Mouse (Mus musculus) kidney, embryonic 15.5 days (tissue): Measurements from ENCODE around the gene Npy. TPM values are rescaled to one million over a fixed set of nuclear protein-coding genes. Genes with fewer than 3 reads are reported as not detected.

ENCODE experiments used
- ATAC-seq: fragments of 200-750 bp; cut with Nextera tagmentation; replicated peaks from 2 replicates; pipeline ENCODE4 v1.8.0; 2017; ENCODE audit warnings: moderate TSS enrichment; ENCODE audit not compliant: low FRiP score
- H3K27ac ChIP-seq: fragments of 300-500 bp; sonication (generic); 2 replicates; pipeline ENCODE4 v1.5.1; 2015; ENCODE audit warnings: mild to moderate bottlenecking, inconsistent platforms
- H3K27me3 ChIP-seq: fragments of 300-500 bp; sonication (generic); 2 replicates; pipeline ENCODE4 v1.6.1; 2015; ENCODE audit warnings: inconsistent platforms
- H3K36me3 ChIP-seq: fragments of 300-500 bp; sonication (generic); 2 replicates; pipeline ENCODE4 v1.6.1; 2015; ENCODE audit warnings: inconsistent platforms
- H3K4me1 ChIP-seq: fragments of 300-500 bp; sonication (generic); 2 replicates; pipeline ENCODE4 v1.6.1; 2015; ENCODE audit warnings: inconsistent platforms
- H3K4me2 ChIP-seq: fragments of 300-500 bp; sonication (generic); 2 replicates; pipeline ENCODE4 v1.6.1; 2015; ENCODE audit warnings: moderate library complexity, mild to moderate bottlenecking, inconsistent platforms
- H3K4me3 ChIP-seq: fragments of 300-500 bp; sonication (generic); replicated peaks from 2 replicates; pipeline ENCODE4 v1.5.1; 2015; ENCODE audit warnings: mild to moderate bottlenecking, inconsistent platforms
- H3K9ac ChIP-seq: fragments of 300-500 bp; sonication (generic); 2 replicates; pipeline ENCODE4 v1.6.1; 2015; ENCODE audit warnings: mild to moderate bottlenecking, inconsistent platforms
- H3K9me3 ChIP-seq: fragments of 300-500 bp; sonication (generic); replicated peaks from 2 replicates; pipeline ENCODE4 v1.6.1; 2016; ENCODE audit warnings: inconsistent platforms
- WGBS: fragments of 180-500 bp; shearing (Covaris S2); methylation state at CpG from one replicate; pipeline ENCODE4 v1.1.7; 2015; ENCODE audit warnings: mixed read lengths; 5-methylcytosine and 5-hydroxymethylcytosine counted together
- polyA plus RNA-seq: library from polyadenylated mRNA; unstranded; fragments of >200 nt; fragmentation: Nextera tagmentation; extraction: Ambion mirVana; gene quantifications from 2 replicates; pipeline ENCODE4 v1.2.1, GENCODE M21; 2015

The Npy gene
- polyA plus RNA-seq, 1 experiment from 2014 or later = 75.2 TPM

GRCm38 (mm10) chr6:49817625-49818024, 4.9 kb upstream of the Npy start:
- Histone ChIP-seq H3K36me3 (no peaks in the 10 kb centered on the region), H3K27me3 (peaks cover 45% of the 10 kb centered on the region), H3K4me2 (no peak overlapping the region), H3K27ac (no peak overlapping the region), H3K4me1 (peaks cover 12% of the 10 kb centered on the region), H3K9me3 (no peaks in the 10 kb centered on the region), H3K9ac (no peak overlapping the region), H3K4me3 (no peak overlapping the region)
- ATAC-seq = no peak
- 80% methylated on average over 6 of the region's 6 CpGs for WGBS

- no peaks in the 10 kb centered on the region for H3K9me3 ChIP-seq
- no peak overlapping the region for H3K27ac ChIP-seq
- 1% methylated on average over 10 of the region's 10 CpGs for WGBS
- H3K4me2 ChIP-seq = peak overlapping the region; percentile 97
- H3K4me1 ChIP-seq = peaks cover 21% of the 10 kb centered on the region
- peaks cover 72% of the 10 kb centered on the region for H3K27me3 ChIP-seq
- no peaks in the 10 kb centered on the region for H3K36me3 ChIP-seq
- ATAC-seq = no peak
- H3K9ac ChIP-seq = peak overlapping the region; percentile 41
- H3K4me3 ChIP-seq = peak overlapping the region; percentile 55
These were observed 341 bp downstream of the Npy start for GRCm38 (mm10) chr6:49822871-49823230.

- Histone ChIP-seq H3K9me3 (no peaks in the 10 kb centered on the region), H3K36me3 (no peaks in the 10 kb centered on the region), H3K4me1 (peaks cover 21% of the 10 kb centered on the region), H3K4me2 (peak overlapping the region; percentile 97), H3K9ac (no peak overlapping the region), H3K4me3 (peak overlapping the region; percentile 55), H3K27ac (no peak overlapping the region), H3K27me3 (peaks cover 77% of the 10 kb centered on the region)
- no peak for ATAC-seq
- 4% methylated on average over 15 of the region's 15 CpGs for WGBS
These were observed 861 bp downstream of the Npy start for GRCm38 (mm10) chr6:49823371-49823770.

GRCm38 (mm10) chr6:49823821-49824220, 1.3 kb downstream of the Npy start:
- Histone ChIP-seq H3K4me2 (no peak overlapping the region), H3K9me3 (no peaks in the 10 kb centered on the region), H3K4me3 (no peak overlapping the region), H3K27me3 (peaks cover 77% of the 10 kb centered on the region), H3K27ac (no peak overlapping the region), H3K4me1 (peaks cover 21% of the 10 kb centered on the region), H3K36me3 (no peaks in the 10 kb centered on the region), H3K9ac (no peak overlapping the region)
- 11% methylated on average over 2 of the region's 2 CpGs for WGBS
- ATAC-seq = no peak

- Histone ChIP-seq H3K4me2 (no peak overlapping the region), H3K9me3 (no peaks in the 10 kb centered on the region), H3K27me3 (peaks cover 12% of the 10 kb centered on the region), H3K27ac (no peak overlapping the region), H3K9ac (no peak overlapping the region), H3K36me3 (no peaks in the 10 kb centered on the region), H3K4me3 (no peak overlapping the region), H3K4me1 (no peaks in the 10 kb centered on the region)
- WGBS = 72% methylated on average over 2 of the region's 2 CpGs
- no peak for ATAC-seq
These were observed 9.1 kb downstream of the Npy start for GRCm38 (mm10) chr6:49831579-49831978.

GRCm38 (mm10) chr6:49856830-49857229, 34.3 kb downstream of the Npy start:
- Histone ChIP-seq H3K4me1 (no peaks in the 10 kb centered on the region), H3K9me3 (no peaks in the 10 kb centered on the region), H3K4me3 (no peak overlapping the region), H3K9ac (no peak overlapping the region), H3K4me2 (no peak overlapping the region), H3K27me3 (no peaks in the 10 kb centered on the region), H3K36me3 (no peaks in the 10 kb centered on the region), H3K27ac (no peak overlapping the region)
- no peak for ATAC-seq
- 64% methylated on average over 2 of the region's 2 CpGs for WGBS

- ATAC-seq = peak; percentile 66; the same call in 1 of the 2 replicates
- no peaks in the 10 kb centered on the region for H3K9me3 ChIP-seq
- no peak overlapping the region; the same call in 1 of the 2 replicates for H3K27ac ChIP-seq
- H3K4me3 ChIP-seq = no peak overlapping the region
- no peak overlapping the region for H3K9ac ChIP-seq
- no peaks in the 10 kb centered on the region for H3K4me1 ChIP-seq
- H3K27me3 ChIP-seq = no peaks in the 10 kb centered on the region
- no peak overlapping the region for H3K4me2 ChIP-seq
- no peaks in the 10 kb centered on the region for H3K36me3 ChIP-seq
- WGBS = 43% methylated on average over 6 of the region's 6 CpGs
These were observed 45.1 kb downstream of the Npy start for GRCm38 (mm10) chr6:49867571-49867970.

- WGBS = 93% methylated on average over 6 of the region's 6 CpGs
- H3K4me2 ChIP-seq = no peak overlapping the region
- H3K27ac ChIP-seq = no peak overlapping the region
- H3K9ac ChIP-seq = no peak overlapping the region
- H3K4me3 ChIP-seq = no peak overlapping the region
- no peaks in the 10 kb centered on the region for H3K27me3 ChIP-seq
- peaks cover 14% of the 10 kb centered on the region for H3K4me1 ChIP-seq
- H3K36me3 ChIP-seq = no peaks in the 10 kb centered on the region
- no peaks in the 10 kb centered on the region for H3K9me3 ChIP-seq
- no peak for ATAC-seq
These were observed 48.6 kb downstream of the Npy start for GRCm38 (mm10) chr6:49871071-49871470.

- Histone ChIP-seq H3K9me3 (no peaks in the 10 kb centered on the region), H3K36me3 (no peaks in the 10 kb centered on the region), H3K9ac (no peak overlapping the region), H3K4me2 (no peak overlapping the region), H3K27me3 (no peaks in the 10 kb centered on the region), H3K4me3 (no peak overlapping the region), H3K4me1 (peaks cover 16% of the 10 kb centered on the region), H3K27ac (no peak overlapping the region)
- WGBS = 21% methylated on average over 1 of the region's 1 CpGs
- ATAC-seq = no peak
These were observed 51.0 kb downstream of the Npy start for GRCm38 (mm10) chr6:49873556-49873955.

GRCm38 (mm10) chr6:49875160-49875559, 52.6 kb downstream of the Npy start:
- no peaks in the 10 kb centered on the region for H3K9me3 ChIP-seq
- H3K9ac ChIP-seq = no peak overlapping the region
- no peak overlapping the region for H3K4me2 ChIP-seq
- no peak overlapping the region for H3K4me3 ChIP-seq
- H3K4me1 ChIP-seq = peaks cover 16% of the 10 kb centered on the region
- no peak overlapping the region for H3K27ac ChIP-seq
- WGBS = 91% methylated on average over 2 of the region's 2 CpGs
- no peaks in the 10 kb centered on the region for H3K36me3 ChIP-seq
- H3K27me3 ChIP-seq = no peaks in the 10 kb centered on the region
- no peak for ATAC-seq

- H3K4me3 ChIP-seq = no peak overlapping the region
- 62% methylated on average over 6 of the region's 6 CpGs for WGBS
- ATAC-seq = no peak
These were observed 53.3 kb downstream of the Npy start for GRCm38 (mm10) chr6:49875791-49876190.

More at GRCm38 (mm10) chr6:49875791-49876190, 53.3 kb downstream of the Npy start:
- Histone ChIP-seq H3K27ac (no peak overlapping the region), H3K4me1 (peaks cover 16% of the 10 kb centered on the region), H3K36me3 (no peaks in the 10 kb centered on the region), H3K4me2 (no peak overlapping the region), H3K9ac (no peak overlapping the region), H3K27me3 (no peaks in the 10 kb centered on the region), H3K9me3 (no peaks in the 10 kb centered on the region)
